Mouse (Mus musculus): ENCODE results near the gene Otop2.

Otop2 gene

DNA sequence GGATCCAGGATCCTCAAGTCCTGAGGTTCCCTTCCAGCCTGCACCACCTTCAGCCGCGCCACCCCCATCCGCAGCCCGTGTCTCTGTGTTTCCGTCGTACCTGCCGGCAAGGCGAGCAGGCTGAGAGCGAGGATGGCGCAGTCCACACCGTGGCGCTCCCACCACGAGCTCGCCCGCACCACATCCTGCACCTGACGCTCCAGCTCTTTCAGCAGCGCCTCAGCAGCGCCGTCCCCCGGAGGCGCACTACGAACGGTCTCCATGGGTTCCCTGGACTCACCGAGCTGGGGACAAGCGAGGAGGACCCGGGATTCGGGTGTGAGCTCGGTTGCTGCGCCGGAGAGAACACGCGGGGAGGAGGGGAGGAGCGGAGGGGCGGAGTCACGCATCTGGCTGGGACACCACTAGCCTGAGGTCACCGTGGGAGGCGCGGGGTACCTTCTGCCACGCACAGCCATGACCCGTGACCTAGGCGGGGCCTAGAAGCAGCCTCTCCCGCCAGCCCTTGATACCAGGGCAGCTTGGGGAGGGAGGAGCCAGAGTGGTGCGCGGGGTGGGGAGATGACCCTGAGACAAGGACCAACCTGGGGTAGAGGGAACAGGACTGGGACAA, 9.6 kb upstream of the Otop2 start, which contains the start of gene Fads6:
Gene Fads6 (minus strand): TSS at position 450 of the 613 bp plus-strand sequence.
- DNase-seq (ENCODE audit: inconsistent ontology term): peak; percentile 65

DNA sequence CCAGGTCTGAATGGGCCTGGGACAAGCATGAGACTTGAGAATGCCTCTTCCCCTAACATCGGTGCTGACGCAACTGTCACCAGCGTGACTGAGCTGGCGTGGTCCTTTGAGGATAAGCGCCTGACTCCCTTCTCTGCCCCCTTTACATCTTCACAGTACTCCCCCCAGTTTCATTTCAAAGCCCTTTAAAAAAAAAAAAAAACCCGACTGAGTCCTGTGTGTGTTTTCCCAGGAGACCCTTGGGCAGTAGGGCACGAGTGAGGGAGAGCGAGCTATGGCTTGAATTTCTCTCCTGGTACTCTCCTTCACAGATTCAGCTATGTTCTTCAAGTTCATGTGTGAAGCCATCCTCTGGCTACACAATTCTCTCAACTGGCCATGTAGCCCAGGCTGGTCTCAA, 8.8 kb upstream of the Otop2 start:
- DNase-seq (ENCODE audit: inconsistent ontology term): no peak

DNA sequence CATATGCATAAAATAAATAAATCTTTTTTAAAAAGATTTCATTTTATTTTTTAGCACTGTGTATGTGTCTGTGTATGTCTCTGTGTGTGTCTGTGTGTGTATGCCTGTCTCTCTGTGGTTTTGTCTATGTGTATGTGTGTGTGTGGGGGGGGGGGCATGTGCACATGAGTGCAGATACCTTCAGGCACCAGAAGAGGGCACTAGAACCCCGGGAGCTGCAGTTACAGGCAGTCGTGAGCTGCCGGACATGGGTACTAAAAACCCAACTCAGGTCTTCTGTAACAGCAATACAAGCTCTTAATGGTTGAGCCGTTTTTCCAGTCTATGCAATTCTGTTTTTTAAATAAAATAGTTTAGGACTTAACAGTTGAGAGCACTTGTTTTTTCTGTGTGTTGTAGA, 6.2 kb upstream of the Otop2 start:
- no peak for DNase-seq (ENCODE audit: inconsistent ontology term)

DNA sequence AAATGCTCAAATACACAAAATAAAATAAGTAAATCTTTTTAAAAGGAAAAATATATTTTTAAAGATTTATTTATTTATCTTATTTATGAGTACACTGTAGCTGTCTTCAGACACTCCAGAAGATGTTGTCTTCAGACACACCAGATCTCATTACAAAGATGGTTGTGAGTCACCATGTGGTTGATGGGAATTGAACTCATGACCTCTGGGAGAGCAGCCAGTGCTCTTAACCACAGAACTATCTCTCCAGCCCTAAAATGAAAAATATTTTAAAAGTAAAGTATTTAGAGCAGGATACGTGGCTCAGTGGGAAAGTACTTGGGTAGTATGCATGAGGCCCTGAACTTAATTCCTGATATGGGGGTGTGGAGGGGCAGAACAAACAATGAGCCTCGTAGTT, 5.6 kb upstream of the Otop2 start:
- DNase-seq (ENCODE audit: inconsistent ontology term): no peak

DNA sequence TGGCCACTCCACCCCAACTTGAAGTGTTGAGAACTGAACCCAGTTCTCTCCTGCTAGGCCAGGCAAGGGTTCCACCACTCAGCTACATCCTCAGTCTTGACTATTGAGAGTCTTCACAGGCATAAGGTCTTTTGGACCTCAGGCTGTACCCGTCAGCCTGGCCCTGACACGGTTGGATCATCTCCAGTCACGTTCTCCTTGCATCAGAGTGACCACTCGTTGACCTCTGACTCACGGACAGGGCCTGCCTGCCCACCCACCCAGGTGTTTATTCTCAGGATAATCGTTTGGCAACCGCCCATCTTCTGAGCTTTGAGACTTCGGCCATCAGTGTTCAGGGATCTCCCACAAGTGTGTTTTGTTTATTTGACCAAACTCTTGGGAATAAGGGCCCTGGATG, 3.8 kb upstream of the Otop2 start:
- no peak for DNase-seq (ENCODE audit: inconsistent ontology term)

DNA sequence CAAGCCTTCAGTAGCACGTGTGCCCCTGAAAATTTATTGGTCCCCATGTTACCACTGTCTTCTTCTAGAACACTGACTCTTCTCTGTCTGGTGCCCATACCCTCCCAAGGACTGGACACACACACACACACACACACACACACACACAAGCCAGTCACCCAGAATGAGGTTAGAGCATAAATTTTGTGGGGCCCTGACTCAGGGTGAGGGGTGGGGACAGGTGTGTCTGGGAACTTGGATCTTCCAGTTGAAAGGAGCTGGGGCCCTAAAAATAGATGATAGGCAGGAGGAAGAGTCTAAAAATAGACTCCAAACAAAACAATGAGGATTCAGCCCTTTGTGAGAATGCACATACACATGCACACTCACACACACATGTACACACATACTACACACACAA, 1.8 kb downstream of the Otop2 start:
- no peak for DNase-seq (ENCODE audit: inconsistent ontology term)

DNA sequence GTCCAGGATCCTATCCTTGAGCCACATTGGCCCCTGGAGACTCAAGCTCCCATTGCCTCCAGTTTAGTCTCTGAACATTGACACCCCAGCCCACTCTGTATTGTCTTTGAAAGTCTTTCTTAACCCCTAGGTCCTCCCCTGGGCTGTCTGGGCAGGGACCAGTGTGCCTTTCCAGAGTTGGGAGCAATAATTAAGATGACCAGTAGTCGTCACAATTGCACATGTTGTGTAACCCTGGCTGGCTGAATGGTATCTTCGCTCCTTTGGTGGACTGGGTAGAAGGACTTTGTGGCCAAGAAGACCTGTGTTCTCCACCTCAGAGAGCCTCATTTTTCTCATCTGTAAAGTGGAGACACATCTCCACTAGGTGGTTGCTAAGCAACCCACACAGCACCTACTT, 7.3 kb downstream of the Otop2 start:
- DNase-seq (ENCODE audit: inconsistent ontology term): no peak

DNA sequence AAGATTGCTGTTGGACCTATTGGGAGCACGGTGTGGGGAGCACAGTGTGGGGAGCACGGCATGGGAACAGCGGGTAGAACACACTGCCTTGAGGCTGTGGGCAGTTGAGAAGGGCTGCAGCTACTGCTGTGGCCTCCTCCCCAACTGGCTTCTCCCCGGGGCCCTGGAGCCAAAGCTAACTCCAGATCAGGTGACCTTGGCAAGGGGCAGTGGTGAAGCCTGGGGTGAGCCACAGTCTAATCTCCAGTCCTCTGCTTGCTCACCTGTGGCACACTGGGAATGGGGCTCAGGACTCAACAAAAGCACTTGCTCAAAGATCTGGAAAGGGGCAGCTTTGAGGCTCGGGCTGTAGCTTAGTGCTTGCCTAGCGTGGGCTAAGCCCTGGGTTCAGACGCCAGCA, 10.2 kb downstream of the Otop2 start:
- DNase-seq (ENCODE audit: inconsistent ontology term): no peak

DNA sequence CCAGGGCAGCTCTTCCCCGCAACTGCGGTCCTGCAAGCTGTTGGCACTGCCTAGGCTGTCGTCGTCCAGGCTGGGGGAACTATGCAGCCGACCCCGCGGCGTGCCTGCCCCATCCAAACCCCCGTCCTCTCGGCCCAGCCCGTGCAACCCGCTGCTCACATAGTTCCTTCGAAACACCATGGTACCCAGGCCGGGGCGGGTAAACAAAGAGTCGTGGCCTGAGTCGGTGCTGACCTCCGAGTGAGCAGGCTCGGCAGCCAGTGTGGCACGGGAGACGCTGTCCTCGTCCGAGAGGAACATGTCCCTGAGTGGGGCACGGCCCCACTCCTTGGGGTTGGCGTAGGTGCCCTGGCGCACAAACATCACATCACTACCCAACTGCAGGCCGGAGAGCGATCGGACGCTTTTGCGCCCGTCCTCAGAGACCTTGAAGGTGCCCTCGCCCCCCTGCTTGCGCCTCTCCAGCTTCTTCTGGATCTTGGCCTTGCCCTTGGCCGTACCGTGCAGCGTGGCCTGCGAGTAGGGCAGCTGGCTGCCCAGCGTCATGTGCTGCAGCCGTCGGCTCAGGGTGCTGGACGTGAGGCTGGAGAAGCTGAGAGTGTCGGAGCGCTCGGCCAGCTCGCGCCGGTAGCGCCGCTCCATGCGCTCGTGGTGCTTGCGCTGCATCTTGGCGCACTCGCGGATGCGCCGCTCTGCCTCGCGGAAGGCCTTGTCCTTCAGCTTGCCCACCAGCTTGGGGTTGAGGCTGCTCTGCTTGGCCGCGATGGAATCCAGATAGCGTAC, 11.5 kb downstream of the Otop2 start:
- DNase-seq (ENCODE audit: inconsistent ontology term): no peak

DNA sequence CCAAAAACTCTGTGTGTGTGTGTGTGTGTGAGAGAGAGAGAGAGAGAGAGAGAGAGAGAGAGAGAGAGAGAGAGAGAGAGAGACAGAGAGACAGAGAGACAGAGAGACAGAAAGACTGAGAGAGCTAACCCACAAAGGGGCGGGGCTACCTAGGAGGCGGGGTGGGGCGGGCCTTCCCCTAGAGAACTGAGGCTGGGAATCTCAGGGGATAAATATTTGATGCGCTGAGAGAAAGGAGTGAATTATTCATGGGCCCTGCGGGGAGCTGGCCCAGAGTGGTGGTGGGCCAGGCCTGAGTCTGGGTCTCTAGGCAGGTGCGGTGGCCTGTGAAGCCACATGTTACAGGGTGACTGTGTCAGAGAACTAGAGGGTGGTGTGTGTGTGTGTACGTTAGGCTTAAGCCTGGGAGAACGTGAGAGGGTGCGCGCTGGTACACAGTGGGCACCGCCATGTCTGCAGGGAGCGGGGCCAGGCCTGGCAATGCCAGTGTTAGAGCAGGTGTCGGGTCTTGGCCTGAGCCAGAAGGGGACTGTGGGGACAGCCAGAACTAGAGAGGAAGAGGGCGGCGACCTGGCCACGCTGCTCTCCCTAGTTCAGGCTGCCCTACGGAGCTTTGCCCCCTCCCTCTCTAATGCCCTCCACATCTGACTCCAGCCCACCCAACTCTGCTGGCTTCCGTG, 12.9 kb downstream of the Otop2 start:
- DNase-seq (ENCODE audit: inconsistent ontology term): no peak

DNA sequence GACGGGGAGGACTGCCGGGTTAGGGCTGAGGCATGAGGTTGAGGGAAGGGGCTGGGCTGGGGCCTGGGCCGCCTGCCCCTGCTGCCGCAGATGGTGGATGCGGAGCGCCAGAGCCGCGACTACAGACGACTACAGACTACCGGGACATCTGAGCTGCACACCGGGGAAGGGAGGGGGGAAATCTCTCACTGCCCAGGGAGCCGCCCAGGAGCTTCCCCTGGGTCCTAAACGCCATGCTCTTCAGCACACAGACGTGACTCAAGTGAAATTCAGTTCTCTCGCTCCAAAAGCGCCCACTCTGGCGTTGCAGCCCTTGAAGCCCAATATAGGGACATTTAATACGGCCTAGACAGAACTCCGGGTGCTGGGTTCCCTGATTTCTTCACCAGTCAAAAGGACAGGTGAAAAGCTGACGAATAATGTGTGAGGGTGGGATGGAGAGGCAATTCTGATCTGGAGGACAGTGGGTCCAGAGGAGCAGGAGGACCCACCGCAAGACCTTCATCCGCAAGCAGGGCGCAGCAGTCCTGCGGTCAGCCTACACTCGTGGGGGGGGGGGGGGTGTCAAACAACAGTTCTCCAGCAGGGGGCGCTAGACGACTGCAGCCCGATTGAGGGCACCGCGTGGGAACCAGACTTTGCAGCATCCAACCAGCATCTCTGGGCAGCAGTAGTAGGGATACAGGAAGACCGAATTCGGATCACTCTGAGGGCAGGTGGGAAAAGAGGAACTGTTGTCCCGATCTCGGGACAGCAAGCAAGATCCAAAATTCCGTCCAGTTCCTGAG, 15.1 kb downstream of the Otop2 start, which contains the start of gene Ush1g:
Gene Ush1g (minus strand): TSS at position 136 of the 788 bp plus-strand sequence.
- DNase-seq (ENCODE audit: inconsistent ontology term): peak; percentile 78

DNA sequence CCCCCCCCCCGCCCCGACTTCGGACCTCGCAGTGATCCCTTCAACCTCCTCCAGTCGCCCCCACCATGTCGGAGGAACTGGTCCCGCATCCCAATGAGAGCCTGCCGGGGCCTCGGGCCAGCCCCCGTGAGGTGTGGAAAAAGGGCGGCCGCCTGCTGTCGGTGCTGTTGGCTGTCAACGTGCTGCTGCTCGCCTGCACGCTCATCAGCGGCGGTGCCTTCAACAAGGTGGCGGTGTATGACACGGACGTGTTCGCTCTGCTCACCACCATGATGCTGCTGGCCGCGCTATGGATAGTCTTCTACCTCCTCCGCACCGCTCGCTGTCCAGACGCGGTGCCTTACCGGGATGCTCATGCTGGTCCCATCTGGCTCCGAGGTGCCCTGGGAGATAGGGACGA, 16.4 kb downstream of the Otop2 start:
- no peak for DNase-seq (ENCODE audit: inconsistent ontology term)

DNA sequence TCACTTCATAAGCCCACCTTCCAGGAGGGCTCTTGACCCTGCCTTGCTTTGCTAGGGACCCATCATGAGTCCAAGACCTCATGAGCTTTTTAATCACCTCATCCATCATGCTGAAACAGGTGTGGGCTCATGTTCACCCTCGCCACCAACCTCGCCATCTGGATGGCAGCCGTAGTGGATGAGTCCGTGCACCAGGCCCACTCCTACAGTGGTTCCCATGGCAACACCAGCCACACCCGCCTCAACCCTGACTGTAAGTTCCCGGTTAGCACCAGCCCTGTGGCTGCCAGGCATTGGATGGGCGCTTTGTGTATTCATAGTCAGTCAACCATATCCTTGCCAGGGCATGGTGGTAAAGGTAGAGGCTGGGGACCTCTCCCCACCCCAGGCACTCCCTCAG, 19.8 kb downstream of the Otop2 start:
- no peak for DNase-seq (ENCODE audit: inconsistent ontology term)

DNA sequence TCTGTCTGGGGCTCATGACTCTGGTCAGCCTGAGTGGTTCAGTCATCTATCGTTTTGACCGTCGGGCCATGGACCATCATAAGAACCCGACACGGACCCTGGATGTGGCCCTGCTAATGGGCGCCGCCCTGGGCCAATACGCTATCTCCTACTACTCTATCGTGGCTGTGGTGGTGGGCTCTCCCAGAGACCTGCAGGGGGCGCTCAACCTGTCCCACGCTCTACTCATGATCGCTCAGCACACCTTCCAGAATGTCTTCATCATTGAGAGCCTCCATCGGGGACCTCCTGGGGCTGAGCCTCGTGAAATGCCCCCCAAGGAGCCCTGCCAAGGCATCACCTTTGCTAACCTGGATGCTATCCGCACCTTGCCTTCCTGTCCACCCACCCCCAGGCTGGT, 22.4 kb downstream of the Otop2 start:
- DNase-seq (ENCODE audit: inconsistent ontology term): no peak

DNA sequence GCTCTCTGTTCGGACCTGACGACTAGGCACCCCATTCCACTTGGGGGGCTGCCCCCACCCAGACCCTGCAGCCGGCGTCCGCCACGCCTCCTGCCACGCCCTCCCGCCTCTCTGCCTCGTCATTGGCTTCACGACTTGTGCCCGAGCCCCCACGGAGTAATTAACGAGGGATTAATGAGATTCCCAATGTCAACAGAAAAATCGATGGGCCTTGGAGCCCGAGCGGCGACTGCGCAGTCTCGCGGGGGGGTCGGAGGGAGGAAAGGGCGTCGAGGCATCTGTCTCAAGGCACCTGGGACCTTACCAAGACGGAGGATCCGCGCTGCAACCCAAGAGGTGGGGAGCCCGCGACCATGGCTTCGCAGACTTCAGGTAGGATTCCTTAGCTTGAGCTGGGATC, 27.6 kb downstream of the Otop2 start, which contains the start of gene Otop3:
Gene Otop3 (plus strand): TSS at position 201 of the 400 bp plus-strand sequence.
- no peak for DNase-seq (ENCODE audit: inconsistent ontology term)

DNA sequence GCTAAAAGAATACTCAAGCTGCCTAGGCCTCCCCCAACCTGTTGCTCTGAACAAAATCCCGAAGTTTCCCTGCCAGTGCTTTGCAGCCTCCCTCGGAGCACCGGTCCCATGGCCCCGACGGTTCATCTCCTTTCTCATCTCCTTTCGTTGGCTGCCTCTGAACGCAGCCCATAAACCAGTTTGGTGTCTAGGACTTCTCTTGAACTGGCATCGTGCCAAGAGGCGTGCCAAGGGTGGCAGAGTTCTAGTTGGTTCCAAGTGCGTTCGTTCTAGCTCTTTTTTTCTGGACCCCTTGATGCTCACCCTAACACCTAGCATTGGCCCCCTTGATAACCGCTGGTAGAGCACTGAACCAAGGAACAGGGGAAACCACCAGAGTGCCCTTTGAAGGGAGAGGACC, 28.3 kb downstream of the Otop2 start:
- no peak for DNase-seq (ENCODE audit: inconsistent ontology term)

DNA sequence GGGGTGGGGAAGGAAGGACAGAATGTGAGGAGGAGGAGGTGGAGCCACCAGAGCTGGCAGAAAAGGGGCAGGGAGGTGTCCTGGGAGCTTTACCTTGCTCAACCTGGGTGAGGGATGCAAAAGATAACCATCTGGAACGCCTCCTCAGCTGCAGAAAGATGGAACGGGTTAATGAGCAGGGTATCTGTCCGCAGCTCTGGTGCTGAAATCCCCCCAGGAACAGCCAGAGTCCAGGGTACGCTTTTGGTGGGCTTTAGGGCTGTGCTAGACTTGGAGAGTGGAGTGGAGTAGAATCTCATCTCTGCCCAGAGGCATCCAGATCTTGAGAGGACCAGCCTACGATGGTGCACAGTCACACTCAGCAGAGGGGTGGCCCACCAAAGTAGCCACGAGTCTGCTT, 29.2 kb downstream of the Otop2 start:
- no peak for DNase-seq (ENCODE audit: inconsistent ontology term)

DNA sequence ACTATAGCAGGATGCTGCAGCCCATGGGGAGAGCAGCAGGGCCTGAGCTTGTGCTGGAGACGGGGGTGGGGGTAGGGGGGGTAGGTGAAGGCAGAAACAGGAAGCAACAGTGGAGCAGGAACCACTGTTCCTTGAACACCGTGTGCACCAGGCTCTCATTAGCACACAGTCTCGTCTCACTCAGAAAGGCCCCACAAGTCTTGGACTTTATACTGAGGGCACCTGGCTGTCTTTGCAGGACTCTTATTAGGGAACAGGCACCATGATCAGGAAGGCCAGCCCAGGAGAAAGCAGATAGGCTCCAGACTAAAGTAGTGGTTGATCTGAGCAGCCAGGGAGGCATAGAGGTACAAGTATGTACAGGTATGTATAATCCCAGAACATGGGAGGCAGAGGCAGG, 30.4 kb downstream of the Otop2 start:
- DNase-seq (ENCODE audit: inconsistent ontology term): no peak

DNA sequence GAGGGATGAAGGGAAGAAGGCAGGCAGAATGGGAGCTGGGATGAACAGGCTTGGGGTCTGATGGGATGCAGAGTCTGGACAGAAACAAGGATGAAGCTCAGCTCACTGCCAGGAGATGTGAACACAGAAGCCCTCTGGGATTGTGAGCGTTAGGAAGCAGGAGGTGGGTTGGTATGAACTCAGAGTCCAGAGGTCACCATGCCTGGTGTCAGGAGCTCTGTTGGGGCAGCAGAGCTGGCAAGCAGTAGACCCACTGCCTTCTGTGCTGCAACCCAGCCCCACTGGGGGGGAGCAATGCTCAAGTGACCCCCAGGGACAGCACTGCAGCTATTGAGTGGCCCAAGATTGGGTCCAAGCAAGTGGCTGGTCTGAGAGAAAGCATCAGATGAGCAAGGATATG, 30.9 kb downstream of the Otop2 start:
- DNase-seq (ENCODE audit: inconsistent ontology term): no peak

DNA sequence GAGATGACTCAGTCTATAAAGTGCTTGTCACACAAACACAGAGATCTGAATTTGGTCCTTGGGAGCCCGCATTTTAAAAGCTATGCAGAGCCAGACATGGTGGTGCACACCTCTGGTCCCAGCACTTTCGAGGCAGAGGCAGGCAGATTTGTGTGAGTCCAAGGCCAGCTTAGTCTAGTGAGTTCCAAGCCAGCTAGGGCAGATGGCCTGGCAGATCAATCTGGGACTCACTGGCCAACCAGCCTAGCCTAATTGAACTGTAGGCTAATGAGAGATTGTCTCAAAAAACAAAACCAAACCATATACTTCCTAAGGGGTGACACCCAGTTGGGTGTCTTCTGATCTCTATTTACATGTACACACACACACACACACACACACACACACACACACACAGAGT, 34.3 kb downstream of the Otop2 start:
- no peak for DNase-seq (ENCODE audit: inconsistent ontology term)

DNA sequence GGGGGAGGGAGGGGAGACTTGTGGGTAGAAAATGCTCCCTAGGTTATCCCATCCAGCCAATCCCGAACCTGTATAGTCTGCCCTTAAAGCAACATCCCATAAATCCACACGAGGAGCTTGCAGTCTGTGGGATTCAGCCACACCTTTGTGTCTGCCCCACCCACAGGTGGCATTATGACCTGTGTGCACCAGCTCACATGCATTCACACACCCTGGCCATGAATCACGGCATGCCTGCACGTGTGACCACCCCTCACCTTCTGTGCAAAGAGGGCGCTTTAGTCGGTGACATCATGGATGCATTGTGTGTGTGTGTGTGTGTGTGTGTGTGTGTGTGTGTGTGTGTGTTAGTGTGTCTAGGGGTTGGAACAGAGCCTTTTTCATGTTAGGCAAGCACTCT, 34.9 kb downstream of the Otop2 start:
- no peak for DNase-seq (ENCODE audit: inconsistent ontology term)

DNA sequence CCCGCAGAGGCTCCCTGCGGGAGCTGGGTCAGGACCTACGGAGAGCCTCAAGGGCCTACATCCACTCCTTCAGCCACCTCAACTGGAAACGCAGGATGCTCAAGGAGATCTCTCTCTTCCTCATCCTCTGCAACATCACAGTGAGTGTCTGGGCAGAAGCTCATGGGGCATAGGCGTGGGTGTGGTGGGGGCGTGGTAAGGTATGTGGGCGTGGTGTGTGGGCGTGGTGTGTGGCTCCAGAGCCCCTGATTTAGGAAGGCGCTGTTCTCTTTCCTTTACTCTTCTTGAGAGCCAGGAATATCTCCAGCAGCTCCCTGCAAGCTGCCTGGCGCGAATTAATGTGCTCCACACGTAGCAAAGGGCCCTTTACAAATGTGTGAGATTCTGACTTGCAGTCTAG, 38.0 kb downstream of the Otop2 start:
- no peak for DNase-seq (ENCODE audit: inconsistent ontology term)

All from Muller cell, postnatal 12 days (primary cell).